8 mouse cellular contexts compared by ENCODE assay signal in genomic region chr10:86705922-86706752, GRCm38 (mm10). TPM values are rescaled to one million over a fixed set of nuclear protein-coding genes. Genes with fewer than 3 reads are reported as not detected.
A peak's percentile ranks its signal among the peaks of the same experiment; 100 is the strongest.
DNase-seq lines count a peak whose midpoint lies in the region; ATAC-seq and TF ChIP-seq lines count a peak whose summit lies in the region.

No protein-coding gene starts in this region.

- H3K9me3 ChIP-seq in forebrain, postnatal 0 days (ENCODE audit: low read length), result no peaks in the 10 kb centered on the region
- H3K9me3 ChIP-seq in hindbrain, embryonic 14.5 days (ENCODE audit: control insufficient read depth, low read length), result no peaks in the 10 kb centered on the region
- H3K9me3 ChIP-seq in liver, embryonic 13.5 days (replicated peaks), result no peaks in the 10 kb centered on the region
- H3K9me3 ChIP-seq in stomach, embryonic 16.5 days (replicated peaks; ENCODE audit: control insufficient read depth, low read length), result no peaks in the 10 kb centered on the region

- H3K4me2 ChIP-seq in forebrain, postnatal 0 days (ENCODE audit: low read depth), result peak overlapping the region; percentile 62
- H3K4me2 ChIP-seq in hindbrain, embryonic 14.5 days (replicated peaks), result peak overlapping the region; percentile 69
- peak overlapping the region; percentile 83 for H3K4me2 ChIP-seq in liver, embryonic 13.5 days
- H3K4me2 ChIP-seq in myocyte (ENCODE audit: low read depth), result peak overlapping the region; percentile 64
- peak overlapping the region; percentile 62 for H3K4me2 ChIP-seq in stomach, embryonic 16.5 days (ENCODE audit: low read depth, low read length)

- WGBS in forebrain, postnatal 0 days, result 6% methylated on average over 33 of the region's 33 CpGs
- 4% methylated on average over 33 of the region's 33 CpGs for WGBS in hindbrain, embryonic 14.5 days
- 2% methylated on average over 33 of the region's 33 CpGs for whole genome bisulfite sequencing in liver, embryonic 13.5 days (ENCODE audit: insufficient replicate concordance)
- WGBS in stomach, embryonic 16.5 days, result 4% methylated on average over 33 of the region's 33 CpGs

- peak overlapping the region; percentile 86 for H3K27ac ChIP-seq in forebrain, postnatal 0 days (ENCODE audit: low read depth, low read length)
- peak overlapping the region; percentile 92 for H3K27ac ChIP-seq in hindbrain, embryonic 14.5 days
- peak overlapping the region; percentile 90 for H3K27ac ChIP-seq in liver, embryonic 13.5 days
- H3K27ac ChIP-seq in stomach, embryonic 16.5 days (ENCODE audit: low read length), result peak overlapping the region; percentile 95

- peaks cover 19% of the 10 kb centered on the region for H3K36me3 ChIP-seq in forebrain, postnatal 0 days (ENCODE audit: insufficient read depth)
- H3K36me3 ChIP-seq in hindbrain, embryonic 14.5 days (replicated peaks; ENCODE audit: control insufficient read depth, insufficient read depth), result peaks cover 29% of the 10 kb centered on the region
- H3K36me3 ChIP-seq in liver, embryonic 13.5 days, result peaks cover 29% of the 10 kb centered on the region
- peaks cover 25% of the 10 kb centered on the region for H3K36me3 ChIP-seq in myocyte (ENCODE audit: control insufficient read depth, insufficient read depth)
- H3K36me3 ChIP-seq in stomach, embryonic 16.5 days (ENCODE audit: control insufficient read depth, insufficient read depth, low read length), result 0 out of 2 replicates have a peak, but pooled peaks cover 12% of the 10 kb centered on the region

- H3K4me3 ChIP-seq in forebrain, postnatal 0 days (ENCODE audit: low read depth, low read length), result peak overlapping the region; percentile 76
- H3K4me3 ChIP-seq in hindbrain, embryonic 14.5 days (replicated peaks; ENCODE audit: low read length), result peak overlapping the region; percentile 85
- H3K4me3 ChIP-seq in liver, embryonic 13.5 days (replicated peaks), result peak overlapping the region; percentile 89
- peak overlapping the region; percentile 97 for H3K4me3 ChIP-seq in myocyte
- peak overlapping the region; percentile 84 for H3K4me3 ChIP-seq in stomach, embryonic 16.5 days (replicated peaks; ENCODE audit: low read length)

- no peak for TF ChIP-seq CTCF in brain, embryonic 14.5 days (IDR thresholded peaks at IDR 0.05; ENCODE audit: borderline replicate concordance, extremely low read depth, insufficient read depth, insufficient read length)
- TF ChIP-seq CTCF in forebrain, postnatal 0 days (IDR thresholded peaks at IDR 0.05; ENCODE audit: low read depth), result no peak

- ATAC-seq in forebrain, postnatal 0 days, result peak; percentile 90
- ATAC-seq in hindbrain, embryonic 14.5 days (ENCODE audit: low FRiP score), result peak; percentile 90
- peak; percentile 76 for ATAC-seq in liver, embryonic 13.5 days (ENCODE audit: low read depth)
- peak; percentile 86 for ATAC-seq in stomach, embryonic 16.5 days (ENCODE audit: insufficient read depth, low FRiP score)

- no peaks in the 10 kb centered on the region for H3K27me3 ChIP-seq in forebrain, postnatal 0 days (ENCODE audit: insufficient read depth, low read length)
- no peaks in the 10 kb centered on the region for H3K27me3 ChIP-seq in hindbrain, embryonic 14.5 days (ENCODE audit: control insufficient read depth, insufficient read depth, low read length)
- H3K27me3 ChIP-seq in liver, embryonic 13.5 days, result no peaks in the 10 kb centered on the region
- H3K27me3 ChIP-seq in myocyte (ENCODE audit: control insufficient read depth, insufficient read depth, insufficient read length), result no peaks in the 10 kb centered on the region
- H3K27me3 ChIP-seq in stomach, embryonic 16.5 days (ENCODE audit: control insufficient read depth, insufficient read depth, low read length), result no peaks in the 10 kb centered on the region

- H3ac ChIP-seq in myocyte (ENCODE audit: control insufficient read depth, insufficient read length), result peak overlapping the region; percentile 14

- DNase-seq in layer of hippocampus, postnatal 25 days (ENCODE audit: extremely low spot score in 1 of 2, low spot score in 1 of 2), result peak; percentile 62 to 73
- DNase-seq in layer of hippocampus, adult 9-11 months, result no peak
- peak; percentile 98 for DNase-seq in brain, embryonic 14.5 days (ENCODE audit: low read depth)
- DNase-seq in forebrain, postnatal 0 days, result no peak
- DNase-seq in hindbrain, embryonic 14.5 days (ENCODE audit: low spot score), result peak; percentile 96
- peak; percentile 80 for DNase-seq in liver, embryonic 13.5 days

- peaks cover 39% of the 10 kb centered on the region for H3K79me2 ChIP-seq in myocyte (ENCODE audit: control insufficient read depth, insufficient read depth)

- peak; percentile 6; the same call in 1 of the 2 replicates for TF ChIP-seq POLR2A in brain, embryonic 14.5 days (IDR thresholded peaks at IDR 0.05; ENCODE audit: borderline replicate concordance, extremely low read depth, insufficient read depth, insufficient read length, poor library complexity, severe bottlenecking)
- peak; percentile 60 for TF ChIP-seq POLR2A in myocyte (IDR thresholded peaks at IDR 0.05; ENCODE audit: insufficient read length, low read depth)

- H3K9ac ChIP-seq in forebrain, postnatal 0 days, result peak overlapping the region; percentile 69
- peak overlapping the region; percentile 67 for H3K9ac ChIP-seq in hindbrain, embryonic 14.5 days
- H3K9ac ChIP-seq in liver, embryonic 13.5 days, result peak overlapping the region; percentile 76
- peak overlapping the region; percentile 74 for H3K9ac ChIP-seq in stomach, embryonic 16.5 days (ENCODE audit: low read length)

- peaks cover 6% of the 10 kb centered on the region; the same call in 1 of the 2 replicates for H3K4me1 ChIP-seq in forebrain, postnatal 0 days (ENCODE audit: insufficient read depth)
- peaks cover 25% of the 10 kb centered on the region for H3K4me1 ChIP-seq in hindbrain, embryonic 14.5 days (replicated peaks; ENCODE audit: control insufficient read depth, insufficient read depth, low read length)
- peaks cover 51% of the 10 kb centered on the region for H3K4me1 ChIP-seq in liver, embryonic 13.5 days (replicated peaks)
- peaks cover 24% of the 10 kb centered on the region for H3K4me1 ChIP-seq in stomach, embryonic 16.5 days (ENCODE audit: control insufficient read depth, insufficient read depth, low read length)

TF ChIP-seq in myocyte, 11 proteins besides CTCF, POLR2A, EP300 and RAD21:
- TF ChIP-seq POLR2AphosphoS2 (IDR thresholded peaks at IDR 0.05; ENCODE audit: insufficient read length, low read depth) (peak; percentile 11), USF1 (IDR thresholded peaks at IDR 0.05; ENCODE audit: low read depth) (no peak), TCF12 (IDR thresholded peaks at IDR 0.05; ENCODE audit: insufficient read depth, poor library complexity, severe bottlenecking) (no peak), SRF (IDR thresholded peaks at IDR 0.05; ENCODE audit: control insufficient read depth, insufficient read length, low read depth) (no peak), MAX (IDR thresholded peaks at IDR 0.05; ENCODE audit: low read depth) (no peak)

RNA-seq across cellular contexts. Expression of gene Ttc41, which starts 0.5 kb away (rescaled TPM):
- 1 to 10 TPM; 1.2 to 1.5 TPM for total RNA-seq in layer of hippocampus, postnatal 25 days (2021)
- polyA plus RNA-seq in brain, embryonic 14.5 days (2012; rRNA removed), result 2.7 and 2.9 TPM in 2 replicates
- 0.92 and 1.6 TPM in 2 replicates for total RNA-seq in forebrain, postnatal 0 days (2014; rRNA removed)
- polyA plus RNA-seq in forebrain, postnatal 0 days (2015; fragmentation: Nextera tagmentation; extraction: Ambion mirVana), result 0.72 and 1.2 TPM in 2 replicates
- 0.82 and 2.5 TPM in 2 replicates for polyA plus RNA-seq in hindbrain, embryonic 14.5 days (2014; fragmentation: Nextera tagmentation; extraction: Ambion mirVana)
- polyA plus RNA-seq in liver, embryonic 13.5 days (2015; fragmentation: Nextera tagmentation; extraction: Ambion mirVana), result 0.28 and 0.69 TPM in 2 replicates
- polyA plus RNA-seq in myocyte (2012; fragmentation: generic; extraction: Trizol), result 0.40 TPM
- polyA plus RNA-seq in stomach, embryonic 16.5 days (2015; fragmentation: Nextera tagmentation; extraction: Ambion mirVana), result 0.79 and 1.1 TPM in 2 replicates

RNA-seq across cellular contexts. Expression of gene Hsp90b1, which starts 0.8 kb away (rescaled TPM):
- 100 to 1,000 TPM; 284 to 328 TPM for total RNA-seq in layer of hippocampus, postnatal 25 days (2021)
- 138 and 180 TPM in 2 replicates for polyA plus RNA-seq in brain, embryonic 14.5 days (2012; rRNA removed)
- total RNA-seq in forebrain, postnatal 0 days (2014; rRNA removed), result 177 and 196 TPM in 2 replicates
- 172 and 189 TPM in 2 replicates for polyA plus RNA-seq in forebrain, postnatal 0 days (2015; fragmentation: Nextera tagmentation; extraction: Ambion mirVana)
- polyA plus RNA-seq in hindbrain, embryonic 14.5 days (2014; fragmentation: Nextera tagmentation; extraction: Ambion mirVana), result 252 and 279 TPM in 2 replicates
- polyA plus RNA-seq in liver, embryonic 13.5 days (2015; fragmentation: Nextera tagmentation; extraction: Ambion mirVana), result 327 and 424 TPM in 2 replicates
- 138 TPM for polyA plus RNA-seq in myocyte (2012; fragmentation: generic; extraction: Trizol)
- polyA plus RNA-seq in stomach, embryonic 16.5 days (2015; fragmentation: Nextera tagmentation; extraction: Ambion mirVana), result 669 and 693 TPM in 2 replicates

RNA-seq across cellular contexts. Expression of gene Gm49358, which starts 57.6 kb away (rescaled TPM):
- 10 to 100 TPM; 33.8 to 43.0 TPM for total RNA-seq in layer of hippocampus, postnatal 25 days (2021)
- 0.06 TPM in 1 of 2 replicates, not detected in the other for polyA plus RNA-seq in brain, embryonic 14.5 days (2012; rRNA removed)
- total RNA-seq in forebrain, postnatal 0 days (2014; rRNA removed), result 8.1 and 14.7 TPM in 2 replicates
- polyA plus RNA-seq in forebrain, postnatal 0 days (2015; fragmentation: Nextera tagmentation; extraction: Ambion mirVana), result not detected in 2 replicates
- 0.80 TPM in 1 of 2 replicates, not detected in the other for polyA plus RNA-seq in hindbrain, embryonic 14.5 days (2014; fragmentation: Nextera tagmentation; extraction: Ambion mirVana)
- polyA plus RNA-seq in liver, embryonic 13.5 days (2015; fragmentation: Nextera tagmentation; extraction: Ambion mirVana), result not detected in 2 replicates
- not detected for polyA plus RNA-seq in myocyte (2012; fragmentation: generic; extraction: Trizol)
- polyA plus RNA-seq in stomach, embryonic 16.5 days (2015; fragmentation: Nextera tagmentation; extraction: Ambion mirVana), result not detected in 2 replicates

Comparison
In these comparisons a context has a peak if more than half of its experiments do, and no peak if none do; other contexts are left out.
1. DNase-seq: peak in layer of hippocampus, postnatal 25 days (2 of 2), brain, embryonic 14.5 days (single experiment), hindbrain, embryonic 14.5 days (single experiment) and liver, embryonic 13.5 days (single experiment); none in layer of hippocampus, adult 9-11 months (single experiment) and forebrain, postnatal 0 days (single experiment).
2. Peak in every context shown above with its lines, with median percentiles within 50 percentile points of each other: ATAC-seq, H3K27ac ChIP-seq, H3K4me2 ChIP-seq, H3K4me3 ChIP-seq and H3K9ac ChIP-seq.